Comparison of ENCODE assay signal across 8 mouse cellular contexts in genomic region chr7:97696133-97696505, GRCm38 (mm10). TPM values are rescaled to one million over a fixed set of nuclear protein-coding genes. Genes with fewer than 3 reads are reported as not detected.
DNase-seq lines count a peak whose midpoint lies in the region; ATAC-seq and TF ChIP-seq lines count a peak whose summit lies in the region.

No protein-coding gene starts in this region.

- H3K9ac ChIP-seq in limb, embryonic 12.5 days (replicated peaks), result peak overlapping the region; percentile 86

- peak overlapping the region; percentile 85 for H3ac ChIP-seq in myocyte (ENCODE audit: control insufficient read depth, insufficient read length)

- H3K36me3 ChIP-seq in limb, embryonic 12.5 days, result peaks cover 15% of the 10 kb centered on the region
- H3K36me3 ChIP-seq in myocyte (ENCODE audit: control insufficient read depth, insufficient read depth), result no peaks in the 10 kb centered on the region

- TF ChIP-seq POLR2A in embryonic fibroblast, embryonic 13.5 days (IDR thresholded peaks at IDR 0.05; ENCODE audit: low read depth, low read length), result no peak
- TF ChIP-seq POLR2A in myocyte (IDR thresholded peaks at IDR 0.05; ENCODE audit: insufficient read length, low read depth), result no peak

- peaks cover 47% of the 10 kb centered on the region for H3K79me2 ChIP-seq in myocyte (ENCODE audit: control insufficient read depth, insufficient read depth)

- H3K9me3 ChIP-seq in limb, embryonic 12.5 days, result no peaks in the 10 kb centered on the region

- no peaks in the 10 kb centered on the region; the same call in 1 of the 2 replicates for H3K4me1 ChIP-seq in embryonic fibroblast, embryonic 13.5 days (ENCODE audit: control insufficient read depth, insufficient read depth, low read length)
- peaks cover 18% of the 10 kb centered on the region for H3K4me1 ChIP-seq in limb, embryonic 12.5 days (replicated peaks)

- WGBS in limb, embryonic 12.5 days, result 38% methylated on average over 19 of the region's 19 CpGs

- no peak for TF ChIP-seq CTCF in Patski (IDR thresholded peaks at IDR 0.05)
- no peak for TF ChIP-seq CTCF in embryonic fibroblast, embryonic 13.5 days (IDR thresholded peaks at IDR 0.05; ENCODE audit: borderline replicate concordance, insufficient read depth, low read length)

- peak overlapping the region; percentile 80 for H3K4me2 ChIP-seq in limb, embryonic 12.5 days
- H3K4me2 ChIP-seq in myocyte (ENCODE audit: low read depth), result peak overlapping the region; percentile 83

- H3K27me3 ChIP-seq in Patski (no peaks in the 10 kb centered on the region), myocyte (ENCODE audit: control insufficient read depth, insufficient read depth, insufficient read length) (no peaks in the 10 kb centered on the region)
- no peaks in the 10 kb centered on the region for H3K27me3 ChIP-seq in limb, embryonic 12.5 days

- CTCF ChIA-PET in Patski (lab: Charles Lee), result interaction anchor here (1.4 kb wide), 1 partner anchor 10 kb away, joined by 3 read pairs; no protein-coding TSS in a partner anchor

- in situ Hi-C loops in Patski (cut with MboI; ENCODE audit: low pct_unique_long_range_greater_than_20kb), result no loop called here

- peak; percentile 21 for ATAC-seq in Patski
- peak; percentile 63; the same call in 1 of the 2 replicates for ATAC-seq in limb, embryonic 12.5 days (ENCODE audit: insufficient number of reproducible peaks, insufficient read depth, low FRiP score, low TSS enrichment, low read depth)

- peak overlapping the region; percentile 94 for H3K4me3 ChIP-seq in embryonic fibroblast, embryonic 13.5 days (ENCODE audit: insufficient read depth, low read length)
- H3K4me3 ChIP-seq in limb, embryonic 12.5 days (replicated peaks), result peak overlapping the region; percentile 89
- H3K4me3 ChIP-seq in myocyte, result peak overlapping the region; percentile 72

- DNase-seq in kidney, postnatal 25 days, result peak; percentile 21 to 53
- DNase-seq in kidney, adult 8-10 months, result no peak
- DNase-seq in Patski (ENCODE audit: low read depth, low spot score), result no peak
- DNase-seq in cerebellum, adult 9-11 months, result no peak
- no peak for DNase-seq in retina, embryonic 14.5 days (ENCODE audit: low spot score)

- H3K27ac ChIP-seq in embryonic fibroblast, embryonic 13.5 days (ENCODE audit: insufficient read depth, low read length), result no peak overlapping the region
- peak overlapping the region; percentile 64 for H3K27ac ChIP-seq in limb, embryonic 12.5 days

- POLR2A ChIA-PET in Patski (lab: Charles Lee), result interaction anchor here (1.2 kb wide), 1 partner anchor 9 kb away, joined by 4 read pairs; no protein-coding TSS in a partner anchor

TF ChIP-seq in myocyte, 11 proteins besides CTCF, POLR2A, EP300 and RAD21:
- TF ChIP-seq MYOG (IDR thresholded peaks at IDR 0.05; ENCODE audit: control insufficient read depth in 1 of 3, insufficient read depth in 1 of 3, insufficient read length in 2 of 3, low read depth in 2 of 3), result no peak
- no peak for TF ChIP-seq SRF (IDR thresholded peaks at IDR 0.05; ENCODE audit: control insufficient read depth, insufficient read length, low read depth)
- no peak for TF ChIP-seq TCF3 (IDR thresholded peaks at IDR 0.05; ENCODE audit: insufficient read length, low read depth)
- TF ChIP-seq USF1 (IDR thresholded peaks at IDR 0.05; ENCODE audit: low read depth), result no peak
- no peak for TF ChIP-seq MYOD1 (IDR thresholded peaks at IDR 0.05; ENCODE audit: control insufficient read depth in 1 of 3, insufficient read length in 2 of 3, low read depth in 2 of 3)
- TF ChIP-seq POLR2AphosphoS2 (IDR thresholded peaks at IDR 0.05; ENCODE audit: insufficient read length, low read depth), result no peak

RNA-seq across cellular contexts. Expression of gene Clns1a, which starts 0.3 kb away (rescaled TPM):
- polyA plus RNA-seq in Patski (2021) (82.0 TPM), myocyte (2012; fragmentation: generic; extraction: Trizol) (56.3 TPM)
- polyA plus RNA-seq in embryonic fibroblast, embryonic 13.5 days (2011; ENCODE audit: insufficient read length, low read depth, missing spikeins), result 97.2 and 101 TPM in 2 replicates
- polyA plus RNA-seq in limb, embryonic 12.5 days (2016; fragmentation: Nextera tagmentation; extraction: Ambion mirVana), result 240 and 245 TPM in 2 replicates

RNA-seq across cellular contexts. Expression of gene Aqp11, which starts 42.0 kb away (rescaled TPM):
- polyA plus RNA-seq in Patski (2021) (0.35 TPM), myocyte (2012; fragmentation: generic; extraction: Trizol) (0.56 TPM)
- 0.95 and 2.1 TPM in 2 replicates for polyA plus RNA-seq in embryonic fibroblast, embryonic 13.5 days (2011; ENCODE audit: insufficient read length, low read depth, missing spikeins)
- 2.5 and 2.8 TPM in 2 replicates for polyA plus RNA-seq in limb, embryonic 12.5 days (2016; fragmentation: Nextera tagmentation; extraction: Ambion mirVana)

Comparison
In these comparisons a context has a peak if more than half of its experiments do, and no peak if none do; other contexts are left out.
1. DNase-seq: peak in kidney, postnatal 25 days (2 of 2); none in kidney, adult 8-10 months (0 of 2), Patski (single experiment), cerebellum, adult 9-11 months (single experiment) and retina, embryonic 14.5 days (single experiment).
2. Peak in every context shown above with its lines, with median percentiles within 50 percentile points of each other: H3K4me3 ChIP-seq.